Mouse (Mus musculus): ENCODE data around the gene Pskh1. TPM values are rescaled to one million over a fixed set of nuclear protein-coding genes. Genes with fewer than 3 reads are reported as not detected.

Gene Pskh1
- polyA plus RNA-seq, 1 experiment from 2014 or later, result 21.4 TPM

- Histone ChIP-seq H3K4me1 (replicated peaks; ENCODE audit: control insufficient read depth, insufficient read depth, low read length) (peaks cover 28% of the 10 kb centered on the region), H3K4me3 (ENCODE audit: low read depth, low read length) (peak overlapping the region; percentile 85), H3K9ac (ENCODE audit: low read depth, low read length) (peak overlapping the region; percentile 78), H3K36me3 (ENCODE audit: control insufficient read depth, insufficient read depth, low read length) (peaks cover 20% of the 10 kb centered on the region), H3K9me3 (ENCODE audit: control insufficient read depth, low read length) (no peaks in the 10 kb centered on the region; the same call in 1 of the 2 replicates), H3K27ac (ENCODE audit: low read depth, low read length) (peak overlapping the region; percentile 90), H3K4me2 (peak overlapping the region; percentile 92), H3K27me3 (replicated peaks; ENCODE audit: control insufficient read depth, insufficient read depth, low read length) (no peaks in the 10 kb centered on the region)
- peak; percentile 86 for DNase-seq (ENCODE audit: low spot score)
- WGBS, result 1% methylated on average over 30 of the region's 30 CpGs
- ATAC-seq (replicated peaks; ENCODE audit: low FRiP score), result peak; percentile 83
Observed at GRCm38 (mm10) chr8:105936866-105937475, 36.7 kb downstream of the Pskh1 start.

GRCm38 (mm10) chr8:105937496-105938305 is 37.5 kb downstream of the Pskh1 start:
- Histone ChIP-seq H3K27ac (ENCODE audit: low read depth, low read length) (peak overlapping the region; percentile 84), H3K27me3 (replicated peaks; ENCODE audit: control insufficient read depth, insufficient read depth, low read length) (no peaks in the 10 kb centered on the region), H3K9me3 (ENCODE audit: control insufficient read depth, low read length) (no peaks in the 10 kb centered on the region; the same call in 1 of the 2 replicates), H3K4me2 (peak overlapping the region; percentile 92), H3K4me1 (replicated peaks; ENCODE audit: control insufficient read depth, insufficient read depth, low read length) (peaks cover 28% of the 10 kb centered on the region), H3K9ac (ENCODE audit: low read depth, low read length) (peak overlapping the region; percentile 78), H3K4me3 (ENCODE audit: low read depth, low read length) (peak overlapping the region; percentile 85), H3K36me3 (ENCODE audit: control insufficient read depth, insufficient read depth, low read length) (peaks cover 18% of the 10 kb centered on the region)
- under 1% methylated on average over 33 of the region's 33 CpGs for WGBS
- DNase-seq (ENCODE audit: low spot score) (peak; percentile 67), ATAC-seq (replicated peaks; ENCODE audit: low FRiP score) (peak; percentile 14; the same call in 1 of the 2 replicates)

GRCm38 (mm10) chr8:105938306-105938669 is 38.0 kb downstream of the Pskh1 start, which contains the start of gene Psmb10:
TSS of gene Psmb10 (minus strand) at chr8:105938444.
- Histone ChIP-seq H3K9ac (ENCODE audit: low read depth, low read length) (peak within 1 kb of the TSS; percentile 78), H3K36me3 (ENCODE audit: control insufficient read depth, insufficient read depth, low read length) (peaks cover 22% of the 10 kb centered on the region), H3K27ac (ENCODE audit: low read depth, low read length) (peak within 1 kb of the TSS; percentile 84), H3K4me1 (replicated peaks; ENCODE audit: control insufficient read depth, insufficient read depth, low read length) (peaks cover 32% of the 10 kb centered on the region), H3K4me3 (ENCODE audit: low read depth, low read length) (peak within 1 kb of the TSS; percentile 85), H3K4me2 (peak within 1 kb of the TSS; percentile 92), H3K27me3 (replicated peaks; ENCODE audit: control insufficient read depth, insufficient read depth, low read length) (no peaks in the 10 kb centered on the region), H3K9me3 (ENCODE audit: control insufficient read depth, low read length) (no peaks in the 10 kb centered on the region; the same call in 1 of the 2 replicates)
- ATAC-seq (replicated peaks; ENCODE audit: low FRiP score) (no peak), DNase-seq (ENCODE audit: low spot score) (peak; percentile 42)
- WGBS, result 17% methylated on average over 4 of the region's 4 CpGs

GRCm38 (mm10) chr8:105942026-105942425 is 41.8 kb downstream of the Pskh1 start:
- peaks cover 46% of the 10 kb centered on the region for H3K36me3 ChIP-seq (ENCODE audit: control insufficient read depth, insufficient read depth, low read length)
- peak overlapping the region; percentile 5; the same call in 1 of the 2 replicates for H3K9ac ChIP-seq (ENCODE audit: low read depth, low read length)
- no peak for DNase-seq (ENCODE audit: low spot score)
- H3K9me3 ChIP-seq (ENCODE audit: control insufficient read depth, low read length), result no peaks in the 10 kb centered on the region; the same call in 1 of the 2 replicates
- peak overlapping the region; percentile 41 for H3K4me3 ChIP-seq (ENCODE audit: low read depth, low read length)
- no peaks in the 10 kb centered on the region for H3K27me3 ChIP-seq (replicated peaks; ENCODE audit: control insufficient read depth, insufficient read depth, low read length)
- H3K27ac ChIP-seq (ENCODE audit: low read depth, low read length), result peak overlapping the region; percentile 26; the same call in 1 of the 2 replicates
- H3K4me2 ChIP-seq, result peak overlapping the region; percentile 52
- ATAC-seq (replicated peaks; ENCODE audit: low FRiP score), result no peak
- peaks cover 19% of the 10 kb centered on the region for H3K4me1 ChIP-seq (replicated peaks; ENCODE audit: control insufficient read depth, insufficient read depth, low read length)
- 86% methylated on average over 11 of the region's 11 CpGs for WGBS

GRCm38 (mm10) chr8:105942542-105942941 is 42.3 kb downstream of the Pskh1 start:
- ATAC-seq (replicated peaks; ENCODE audit: low FRiP score) (peak; percentile 13; the same call in 1 of the 2 replicates), DNase-seq (ENCODE audit: low spot score) (no peak)
- peaks cover 50% of the 10 kb centered on the region for H3K36me3 ChIP-seq (ENCODE audit: control insufficient read depth, insufficient read depth, low read length)
- peaks cover 19% of the 10 kb centered on the region for H3K4me1 ChIP-seq (replicated peaks; ENCODE audit: control insufficient read depth, insufficient read depth, low read length)
- H3K4me3 ChIP-seq (ENCODE audit: low read depth, low read length), result peak overlapping the region; percentile 41
- peak overlapping the region; percentile 64; the same call in 1 of the 2 replicates for H3K27ac ChIP-seq (ENCODE audit: low read depth, low read length)
- 88% methylated on average over 5 of the region's 5 CpGs for WGBS
- no peak overlapping the region for H3K9ac ChIP-seq (ENCODE audit: low read depth, low read length)
- H3K9me3 ChIP-seq (ENCODE audit: control insufficient read depth, low read length), result no peaks in the 10 kb centered on the region; the same call in 1 of the 2 replicates
- H3K27me3 ChIP-seq (replicated peaks; ENCODE audit: control insufficient read depth, insufficient read depth, low read length), result no peaks in the 10 kb centered on the region
- H3K4me2 ChIP-seq, result peak overlapping the region; percentile 54

GRCm38 (mm10) chr8:105943321-105943739 is 43.1 kb downstream of the Pskh1 start, which contains the start of gene Lcat:
TSS of gene Lcat (minus strand) at chr8:105943382.
- peak within 1 kb of the TSS; percentile 54 for H3K4me2 ChIP-seq
- H3K9ac ChIP-seq (ENCODE audit: low read depth, low read length), result 0 out of 2 replicates have a peak within 1 kb of the TSS, but pooled peaks have one; percentile 12
- no peaks in the 10 kb centered on the region for H3K27me3 ChIP-seq (replicated peaks; ENCODE audit: control insufficient read depth, insufficient read depth, low read length)
- peaks cover 52% of the 10 kb centered on the region for H3K36me3 ChIP-seq (ENCODE audit: control insufficient read depth, insufficient read depth, low read length)
- H3K9me3 ChIP-seq (ENCODE audit: control insufficient read depth, low read length), result no peaks in the 10 kb centered on the region; the same call in 1 of the 2 replicates
- peak within 1 kb of the TSS; percentile 64 for H3K27ac ChIP-seq (ENCODE audit: low read depth, low read length)
- DNase-seq (ENCODE audit: low spot score) (peak; percentile 56), ATAC-seq (replicated peaks; ENCODE audit: low FRiP score) (peak; percentile 63)
- peaks cover 15% of the 10 kb centered on the region for H3K4me1 ChIP-seq (replicated peaks; ENCODE audit: control insufficient read depth, insufficient read depth, low read length)
- 69% methylated on average over 8 of the region's 8 CpGs for WGBS
- peak within 1 kb of the TSS; percentile 41 for H3K4me3 ChIP-seq (ENCODE audit: low read depth, low read length)

- H3K36me3 ChIP-seq (ENCODE audit: control insufficient read depth, insufficient read depth, low read length), result peaks cover 50% of the 10 kb centered on the region
- DNase-seq (ENCODE audit: low spot score), result no peak
- H3K27me3 ChIP-seq (replicated peaks; ENCODE audit: control insufficient read depth, insufficient read depth, low read length), result no peaks in the 10 kb centered on the region
- H3K27ac ChIP-seq (ENCODE audit: low read depth, low read length), result no peak overlapping the region
- H3K9me3 ChIP-seq (ENCODE audit: control insufficient read depth, low read length), result no peaks in the 10 kb centered on the region
- WGBS, result 88% methylated on average over 10 of the region's 10 CpGs
- H3K9ac ChIP-seq (ENCODE audit: low read depth, low read length), result no peak overlapping the region
- H3K4me2 ChIP-seq, result no peak overlapping the region
- H3K4me1 ChIP-seq (replicated peaks; ENCODE audit: control insufficient read depth, insufficient read depth, low read length), result no peaks in the 10 kb centered on the region
- ATAC-seq (replicated peaks; ENCODE audit: low FRiP score), result no peak
- no peak overlapping the region for H3K4me3 ChIP-seq (ENCODE audit: low read depth, low read length)
Observed at GRCm38 (mm10) chr8:105949350-105949749, 49.1 kb downstream of the Pskh1 start.

GRCm38 (mm10) chr8:105951057-105951659 is 50.9 kb downstream of the Pskh1 start:
- H3K27me3 ChIP-seq (replicated peaks; ENCODE audit: control insufficient read depth, insufficient read depth, low read length), result no peaks in the 10 kb centered on the region
- no peak overlapping the region for H3K27ac ChIP-seq (ENCODE audit: low read depth, low read length)
- H3K9me3 ChIP-seq (ENCODE audit: control insufficient read depth, low read length), result no peaks in the 10 kb centered on the region
- H3K4me3 ChIP-seq (ENCODE audit: low read depth, low read length), result no peak overlapping the region
- no peak overlapping the region for H3K4me2 ChIP-seq
- no peaks in the 10 kb centered on the region for H3K4me1 ChIP-seq (replicated peaks; ENCODE audit: control insufficient read depth, insufficient read depth, low read length)
- peaks cover 39% of the 10 kb centered on the region for H3K36me3 ChIP-seq (ENCODE audit: control insufficient read depth, insufficient read depth, low read length)
- 63% methylated on average over 7 of the region's 7 CpGs for WGBS
- no peak for ATAC-seq (replicated peaks; ENCODE audit: low FRiP score)
- no peak for DNase-seq (ENCODE audit: low spot score)
- H3K9ac ChIP-seq (ENCODE audit: low read depth, low read length), result no peak overlapping the region; the same call in 1 of the 2 replicates

Measured in liver, embryonic 11.5 days (tissue).